In genomic region chr17:27004431-27004830, GRCm38 (mm10) we compare ENCODE assay signal across 9 mouse cellular contexts. TPM values are rescaled to one million over a fixed set of nuclear protein-coding genes. Genes with fewer than 3 reads are reported as not detected.
DNase-seq lines count a peak whose midpoint lies in the region; ATAC-seq and TF ChIP-seq lines count a peak whose summit lies in the region.
"Had no signal": no experiment of that assay in that cellular context is flagged by ENCODE, and none has a peak within 500 bp of the region (broad histone marks: within the 10 kb centered on the region; RNA-seq: fewer than 3 reads in every experiment).

No protein-coding gene starts in this region.

- DNase-seq in kidney, adult 11 months = peak; percentile 38
- peak; percentile 63 to 65 for DNase-seq in CD8-positive naive resting alpha-beta T cell, adult 2 months (ENCODE audit: low read depth in 2 of 2, low spot score in 2 of 2)
- DNase-seq in adrenal gland, adult 18-20 months (ENCODE audit: low spot score in 2 of 2) = peak; percentile 58 to 69
- peak; percentile 40 for DNase-seq in gastrocnemius, postnatal 14 days
- peak; percentile 78 for DNase-seq in liver, postnatal 0 days
- peak; percentile 51 to 68 for DNase-seq in spleen, postnatal 14 days (ENCODE audit: low spot score in 2 of 2)

- TF ChIP-seq EP300 in liver, postnatal 0 days (IDR thresholded peaks at IDR 0.05; ENCODE audit: low read depth) = no peak

- H3K9me3 ChIP-seq in kidney, embryonic 14.5 days (ENCODE audit: control insufficient read depth, low read length) = no peaks in the 10 kb centered on the region
- no peaks in the 10 kb centered on the region for H3K9me3 ChIP-seq in liver, postnatal 0 days (ENCODE audit: low read length)

- no peak overlapping the region for H3K27ac ChIP-seq in kidney, embryonic 14.5 days (ENCODE audit: low read depth, low read length)
- H3K27ac ChIP-seq in liver, postnatal 0 days (ENCODE audit: low read depth) = no peak overlapping the region

- WGBS in kidney, embryonic 14.5 days = 30% methylated on average over 9 of the region's 9 CpGs
- 50% methylated on average over 9 of the region's 9 CpGs for WGBS in liver, postnatal 0 days (ENCODE audit: insufficient replicate concordance)

- no peaks in the 10 kb centered on the region for H3K4me1 ChIP-seq in kidney, embryonic 14.5 days (ENCODE audit: control insufficient read depth, insufficient read depth, low read length)
- H3K4me1 ChIP-seq in liver, postnatal 0 days (ENCODE audit: insufficient read depth) = peaks cover 2% of the 10 kb centered on the region; the same call in 1 of the 2 replicates

- no peaks in the 10 kb centered on the region for H3K27me3 ChIP-seq in kidney, embryonic 14.5 days (ENCODE audit: control insufficient read depth, insufficient read depth, low read length)
- no peaks in the 10 kb centered on the region for H3K27me3 ChIP-seq in liver, postnatal 0 days (ENCODE audit: insufficient read depth, low read length)

- intact Hi-C loops in gastrocnemius, postnatal 14 days (cut with DNase I; ENCODE audit: low total_unique reads) = no loop called here

- TF ChIP-seq CTCF in liver, postnatal 0 days (IDR thresholded peaks at IDR 0.05; ENCODE audit: low read depth) = peak; percentile 89

- ATAC-seq in kidney, embryonic 14.5 days (ENCODE audit: low FRiP score, low TSS enrichment) = no peak
- ATAC-seq in liver, postnatal 0 days = no peak
- ATAC-seq in activated CD4-positive, CD25-positive, alpha-beta regulatory T cell, adult 4 months = no peak

- no peaks in the 10 kb centered on the region for H3K36me3 ChIP-seq in kidney, embryonic 14.5 days (ENCODE audit: control insufficient read depth, insufficient read depth, low read length)
- no peaks in the 10 kb centered on the region for H3K36me3 ChIP-seq in liver, postnatal 0 days (replicated peaks; ENCODE audit: insufficient read depth, low read length)

- no peak overlapping the region for H3K4me3 ChIP-seq in kidney, embryonic 14.5 days (ENCODE audit: low read length)
- no peak overlapping the region for H3K4me3 ChIP-seq in liver, postnatal 0 days (ENCODE audit: low read depth, low read length)
- H3K4me3 ChIP-seq: myocyte had no signal

- no peak overlapping the region for H3K4me2 ChIP-seq in kidney, embryonic 14.5 days (replicated peaks; ENCODE audit: low read depth, low read length)
- H3K4me2 ChIP-seq in liver, postnatal 0 days (ENCODE audit: low read depth, low read length) = no peak overlapping the region

- no peak overlapping the region for H3K9ac ChIP-seq in kidney, embryonic 14.5 days (ENCODE audit: low read depth, low read length)
- H3K9ac ChIP-seq in liver, postnatal 0 days (replicated peaks) = no peak overlapping the region

RNA-seq across cellular contexts. Expression of gene Bak1, which starts 24.4 kb away (rescaled TPM):
- polyA plus RNA-seq in kidney, embryonic 14.5 days (2014; fragmentation: Nextera tagmentation; extraction: Ambion mirVana) = 11.1 and 16.0 TPM in 2 replicates
- 10 to 100 TPM; 27.2 to 31.0 TPM for total RNA-seq in adrenal gland, adult 18-20 months (2021)
- 10 to 100 TPM; 24.7 to 27.9 TPM for total RNA-seq in gastrocnemius, postnatal 14 days (2021)
- polyA plus RNA-seq in liver, postnatal 0 days (2015; fragmentation: Nextera tagmentation; extraction: Ambion mirVana) = 2.7 and 2.9 TPM in 2 replicates
- polyA plus RNA-seq in activated CD4-positive, CD25-positive, alpha-beta regulatory T cell, adult 4 months (2017; shearing (Covaris generic)) = 10 to 100 TPM in 1 of 2 experiments, 1 to 10 TPM in 1; 9.8 to 17.6 TPM

RNA-seq across cellular contexts. Expression of gene Zbtb9, which starts 31.5 kb away (rescaled TPM):
- 6.3 and 12.8 TPM in 2 replicates for polyA plus RNA-seq in kidney, embryonic 14.5 days (2014; fragmentation: Nextera tagmentation; extraction: Ambion mirVana)
- 1 to 10 TPM; 6.4 to 8.0 TPM for total RNA-seq in adrenal gland, adult 18-20 months (2021)
- 1 to 10 TPM; 1.6 to 2.6 TPM for total RNA-seq in gastrocnemius, postnatal 14 days (2021)
- 3.3 and 4.4 TPM in 2 replicates for polyA plus RNA-seq in liver, postnatal 0 days (2015; fragmentation: Nextera tagmentation; extraction: Ambion mirVana)
- polyA plus RNA-seq in activated CD4-positive, CD25-positive, alpha-beta regulatory T cell, adult 4 months (2017; shearing (Covaris generic)) = 1 to 10 TPM; 8.6 to 9.8 TPM

RNA-seq across cellular contexts. Expression of gene Itpr3, which starts 52.7 kb away (rescaled TPM):
- 5.3 and 9.9 TPM in 2 replicates for polyA plus RNA-seq in kidney, embryonic 14.5 days (2014; fragmentation: Nextera tagmentation; extraction: Ambion mirVana)
- total RNA-seq in adrenal gland, adult 18-20 months (2021) = 1 to 10 TPM; 5.5 to 6.2 TPM
- total RNA-seq in gastrocnemius, postnatal 14 days (2021) = 1 to 10 TPM; 4.2 to 5.7 TPM
- polyA plus RNA-seq in liver, postnatal 0 days (2015; fragmentation: Nextera tagmentation; extraction: Ambion mirVana) = 0.36 and 0.45 TPM in 2 replicates
- 1 to 10 TPM; 5.8 to 6.4 TPM for polyA plus RNA-seq in activated CD4-positive, CD25-positive, alpha-beta regulatory T cell, adult 4 months (2017; shearing (Covaris generic))
